Mouse (Mus musculus): Measurements from ENCODE around the gene Vamp8.

Gene Vamp8

DNA sequence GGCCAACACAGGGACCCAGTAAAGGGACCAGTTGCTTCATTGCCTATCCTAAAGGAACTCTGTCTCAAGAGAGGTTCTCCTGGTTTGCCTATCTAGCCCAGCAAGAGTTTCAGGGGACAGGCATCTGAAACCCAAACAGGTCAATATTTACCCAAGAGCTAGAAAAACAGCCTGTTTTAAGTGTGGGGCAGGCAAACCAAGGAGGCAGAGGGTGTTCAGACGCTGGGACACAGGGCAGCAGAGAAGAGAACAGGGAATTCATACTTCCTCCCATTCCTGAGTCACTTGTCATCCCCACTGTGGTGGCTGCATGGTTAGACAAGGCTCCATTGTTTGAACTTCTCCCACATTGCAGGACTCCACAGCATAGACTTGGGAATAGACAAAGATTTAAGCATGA, 18.9 kb downstream of the Vamp8 start:
- no peak for DNase-seq (ENCODE audit: low spot score)

DNA sequence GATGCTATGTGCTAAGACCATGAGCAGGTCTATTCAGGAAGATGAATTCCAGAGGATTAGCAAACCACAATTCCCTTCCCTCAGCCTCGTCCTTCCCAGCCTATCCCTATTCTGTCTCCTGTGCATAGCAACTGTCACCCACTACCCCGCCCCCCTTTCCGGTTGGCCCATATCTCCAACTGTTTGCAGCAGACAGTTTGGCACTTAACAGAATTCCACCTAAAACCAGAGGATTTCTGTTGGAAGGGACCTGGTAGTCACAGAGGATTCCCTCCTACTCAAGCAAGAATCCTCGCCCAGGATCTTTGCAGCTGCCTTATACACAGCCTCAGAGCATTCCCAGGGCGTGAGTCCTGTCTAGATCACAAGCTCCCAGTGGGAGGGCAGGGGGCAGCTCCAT, 19.4 kb downstream of the Vamp8 start:
- DNase-seq (ENCODE audit: low spot score) = no peak

DNA sequence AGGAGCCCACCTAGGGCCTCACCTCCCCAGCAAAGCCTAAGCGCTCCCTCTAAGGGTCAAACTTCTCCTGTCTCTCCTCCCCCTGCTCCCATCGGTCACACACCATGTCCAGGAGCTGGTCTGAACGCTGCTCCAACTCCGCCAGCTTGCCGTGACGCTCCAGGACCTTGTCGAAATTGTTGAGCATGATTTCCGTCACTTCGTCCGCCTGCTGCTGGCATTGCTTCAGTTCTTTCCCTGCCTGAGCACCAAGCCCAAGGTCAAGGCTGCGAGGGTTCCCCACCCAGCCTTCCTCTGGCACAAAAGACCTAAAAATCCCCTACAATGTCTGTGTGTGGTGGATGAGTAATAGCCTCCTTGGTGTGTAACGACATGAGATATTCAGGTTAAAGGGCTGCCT, 20.4 kb downstream of the Vamp8 start:
- no peak for DNase-seq (ENCODE audit: low spot score)

DNA sequence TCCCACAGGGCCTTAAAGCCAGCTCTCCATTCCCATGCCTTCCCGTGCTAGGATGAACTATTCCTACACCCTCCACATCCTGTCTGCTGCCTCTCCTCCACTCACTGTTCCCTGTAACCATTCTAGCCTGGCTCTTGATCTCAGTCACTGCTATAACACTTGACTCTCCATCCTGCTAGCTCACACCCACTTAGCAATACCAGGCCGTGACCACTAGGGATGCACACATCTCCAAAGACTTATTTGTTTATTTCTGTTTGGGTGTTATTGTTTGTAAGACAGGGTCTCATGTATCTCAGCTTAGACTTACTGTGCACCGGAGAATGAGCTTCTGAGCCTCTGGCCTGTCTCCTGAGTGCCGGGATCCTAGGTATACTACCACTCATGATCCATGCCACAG, 20.9 kb downstream of the Vamp8 start:
- DNase-seq (ENCODE audit: low spot score) = no peak

DNA sequence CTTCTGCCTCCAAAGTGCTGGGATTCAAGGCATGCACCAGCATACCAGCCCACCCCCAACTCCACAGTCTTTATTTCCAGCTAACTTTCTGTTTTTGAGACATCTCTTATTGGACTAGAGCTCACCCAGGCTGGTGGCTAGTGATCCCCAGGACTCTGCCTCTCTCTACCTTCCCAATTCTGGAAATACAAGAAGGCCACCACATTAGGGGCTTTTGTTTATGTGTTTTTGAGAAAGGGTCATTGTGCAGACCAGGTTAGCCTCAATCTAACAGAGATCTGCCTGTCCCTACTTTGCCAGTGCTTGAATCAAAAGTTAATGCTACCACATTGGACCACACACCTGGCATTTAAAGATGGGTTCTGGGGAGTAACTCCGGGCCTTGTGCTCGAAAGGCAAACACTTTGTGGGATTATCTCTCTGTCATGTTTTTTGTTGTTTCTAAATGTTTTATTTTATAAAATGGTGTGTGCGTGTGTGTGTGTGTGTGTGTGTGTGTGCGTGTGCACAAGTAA, 23.0 kb downstream of the Vamp8 start:
- no peak for DNase-seq (ENCODE audit: low spot score)

DNA sequence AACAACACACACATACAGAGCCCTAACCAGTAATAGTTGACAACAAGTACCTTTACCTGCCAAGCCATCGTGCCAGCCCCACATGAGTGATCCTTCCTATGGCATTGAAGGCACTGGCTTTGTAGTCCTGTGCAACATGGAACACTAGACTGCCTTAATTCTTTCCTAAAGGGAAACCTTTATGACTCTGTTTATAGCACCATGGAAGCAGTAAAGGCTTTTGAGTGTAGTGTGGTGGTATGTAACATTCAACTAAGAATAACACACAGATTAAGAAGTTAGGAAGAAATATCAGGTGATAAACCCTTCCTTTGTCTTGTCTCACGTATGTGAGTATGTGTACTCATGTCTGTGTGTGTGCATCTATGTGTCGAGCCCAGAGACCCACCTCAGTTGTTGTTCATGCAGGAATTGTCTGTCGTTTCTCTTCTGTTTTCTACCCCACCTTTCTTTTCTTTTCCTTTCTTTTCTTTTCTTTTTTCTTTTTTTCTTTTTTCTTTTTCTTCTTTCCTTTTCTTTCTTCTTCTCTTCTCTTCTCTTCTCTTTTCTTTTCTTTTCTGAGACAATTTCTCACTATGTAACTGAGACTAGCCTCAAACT, 23.6 kb downstream of the Vamp8 start, which contains the start of gene Rnf181:
Gene Rnf181, minus strand, starts transcription at position 113 of the 600 bp plus-strand sequence.
- no peak for DNase-seq (ENCODE audit: low spot score)

DNA sequence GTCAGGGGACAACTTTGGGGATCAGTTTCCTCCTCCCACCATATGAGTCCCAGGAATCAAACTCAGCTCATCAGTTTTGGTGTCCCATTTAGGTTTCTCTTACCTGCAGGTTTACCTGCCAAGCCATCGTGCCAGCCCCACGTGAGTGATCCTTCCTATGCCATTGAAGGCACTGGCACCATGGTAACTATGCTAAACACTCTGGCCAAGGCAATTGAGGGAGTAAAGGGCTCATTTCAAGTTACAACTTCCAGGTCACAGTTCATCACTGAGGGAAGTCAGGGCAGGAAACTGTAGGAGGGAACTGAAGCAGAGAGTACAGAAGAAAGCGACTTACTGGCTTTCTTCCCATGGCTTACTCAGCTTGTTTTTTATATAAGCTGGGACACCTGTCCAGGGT, 24.2 kb downstream of the Vamp8 start:
- no peak for DNase-seq (ENCODE audit: low spot score)

DNA sequence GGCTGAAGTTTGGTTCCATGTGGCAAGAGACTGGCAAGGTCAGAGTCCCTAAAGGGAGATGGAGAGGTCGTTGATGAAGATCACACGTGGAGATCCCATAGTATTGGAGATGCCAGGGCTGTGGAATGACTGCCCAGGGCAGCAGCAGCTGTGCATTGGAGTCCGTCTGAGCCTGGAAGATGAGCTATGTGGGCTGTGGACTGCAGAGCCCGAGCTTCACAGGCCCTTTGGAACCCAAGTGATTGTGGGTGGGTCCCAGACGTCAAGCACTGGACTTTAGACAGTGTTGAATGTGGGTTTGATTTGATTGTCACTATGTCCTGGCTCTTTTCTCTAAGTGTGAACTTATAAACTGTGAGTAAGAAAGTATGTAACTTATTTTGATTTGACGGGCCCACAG, 25.5 kb downstream of the Vamp8 start:
- DNase-seq (ENCODE audit: low spot score) = no peak

DNA sequence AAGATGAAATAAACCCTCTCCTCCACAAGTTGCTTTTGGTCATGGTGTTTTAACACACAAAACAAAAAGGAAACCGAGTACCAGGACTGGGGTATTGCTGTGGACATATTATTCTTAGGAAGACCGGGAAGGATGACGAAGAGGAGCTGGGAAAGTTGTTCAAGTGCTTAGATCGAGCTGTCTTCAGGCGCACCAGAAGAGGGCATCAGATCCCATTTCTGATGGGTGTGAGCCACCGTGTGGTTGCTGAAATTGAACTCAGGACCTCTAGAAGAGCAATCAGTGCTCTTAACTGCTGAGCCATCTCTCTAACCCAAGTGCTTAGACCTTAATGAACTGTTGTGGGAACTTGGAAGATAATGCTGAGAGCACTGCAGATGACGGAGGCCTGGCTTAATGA, 26.5 kb downstream of the Vamp8 start:
- DNase-seq (ENCODE audit: low spot score) = no peak

DNA sequence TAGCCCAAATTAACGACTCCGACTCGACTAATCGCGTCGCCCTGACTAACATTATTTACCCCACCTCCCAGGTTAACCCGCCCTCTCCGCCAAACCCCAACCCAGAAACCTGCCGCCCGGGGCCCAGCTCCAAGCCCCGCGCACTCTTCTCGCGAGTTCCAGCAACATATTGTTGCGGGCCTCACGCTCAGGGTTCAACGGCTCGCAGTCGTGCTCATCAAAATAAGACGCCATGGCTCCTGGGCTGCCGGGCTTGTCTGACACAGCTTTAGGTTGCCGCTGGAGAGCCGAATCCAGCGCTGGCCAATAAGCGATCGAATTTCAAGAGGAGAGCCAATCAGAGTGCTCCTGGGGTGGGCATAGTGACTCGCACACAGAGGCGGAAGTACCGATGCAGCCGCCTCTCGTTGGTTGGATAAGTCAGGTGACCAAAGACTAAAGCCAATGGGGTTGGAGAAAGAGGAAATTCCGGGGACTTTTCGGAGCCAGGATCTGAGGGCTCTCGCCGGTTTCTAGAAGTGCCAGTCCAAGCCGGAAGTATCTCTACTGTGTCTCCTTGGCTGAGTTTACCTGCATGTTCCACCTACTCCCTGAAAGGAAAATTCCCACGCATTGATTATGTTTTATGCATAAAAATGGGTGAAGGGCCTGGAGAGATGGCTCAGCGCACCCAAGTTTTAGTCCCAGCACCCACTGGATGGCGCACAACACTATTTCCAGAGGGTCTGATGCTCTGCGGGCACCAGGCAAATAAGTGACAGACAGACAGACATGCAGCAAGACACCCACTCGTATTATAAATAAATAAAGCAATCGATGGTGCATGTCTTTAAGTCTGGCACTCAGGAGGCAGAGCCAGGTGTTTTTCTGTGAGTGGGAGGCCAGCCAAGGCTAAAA, 28.1 kb downstream of the Vamp8 start:
- DNase-seq (ENCODE audit: low spot score) = peak; percentile 98

DNA sequence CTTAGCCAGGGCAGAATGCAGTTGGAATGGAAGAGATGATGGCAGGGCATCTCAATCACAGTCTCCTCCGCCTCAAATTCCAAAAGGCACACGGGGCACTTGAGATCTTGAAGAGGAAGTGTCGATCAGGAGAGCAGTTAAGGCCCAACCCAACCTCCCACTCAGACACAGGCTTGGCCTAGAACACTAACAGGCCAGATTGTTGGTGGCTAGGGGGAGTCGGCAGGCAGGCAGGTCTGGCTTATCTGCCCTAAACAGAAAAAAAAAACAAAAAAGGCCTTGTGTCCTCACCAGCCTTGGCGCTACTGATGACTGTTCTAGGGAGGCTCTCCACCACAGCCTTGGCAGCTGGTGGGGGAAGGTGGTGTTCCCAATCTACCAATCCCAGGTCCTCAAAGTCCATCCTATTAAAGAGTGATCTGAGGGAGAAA, 29.4 kb downstream of the Vamp8 start:
- DNase-seq (ENCODE audit: low spot score) = no peak

DNA sequence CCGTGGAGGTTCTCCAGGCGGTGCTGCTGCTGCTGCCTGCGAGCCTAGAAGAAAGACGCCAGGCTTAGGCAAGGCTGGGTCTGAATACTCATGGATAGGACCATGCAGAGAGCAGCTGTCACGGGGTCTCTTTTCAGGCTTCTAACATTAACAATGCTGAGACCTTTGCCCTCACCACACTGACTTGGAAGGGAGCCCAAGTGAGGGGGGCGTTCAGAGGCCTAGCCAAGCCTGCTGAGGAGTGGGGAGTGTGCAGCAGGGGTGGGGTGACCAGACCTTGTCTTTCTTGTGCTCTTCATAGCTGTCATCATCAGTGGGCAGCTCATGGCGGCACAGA, 29.9 kb downstream of the Vamp8 start:
- DNase-seq (ENCODE audit: low spot score) = no peak

DNA sequence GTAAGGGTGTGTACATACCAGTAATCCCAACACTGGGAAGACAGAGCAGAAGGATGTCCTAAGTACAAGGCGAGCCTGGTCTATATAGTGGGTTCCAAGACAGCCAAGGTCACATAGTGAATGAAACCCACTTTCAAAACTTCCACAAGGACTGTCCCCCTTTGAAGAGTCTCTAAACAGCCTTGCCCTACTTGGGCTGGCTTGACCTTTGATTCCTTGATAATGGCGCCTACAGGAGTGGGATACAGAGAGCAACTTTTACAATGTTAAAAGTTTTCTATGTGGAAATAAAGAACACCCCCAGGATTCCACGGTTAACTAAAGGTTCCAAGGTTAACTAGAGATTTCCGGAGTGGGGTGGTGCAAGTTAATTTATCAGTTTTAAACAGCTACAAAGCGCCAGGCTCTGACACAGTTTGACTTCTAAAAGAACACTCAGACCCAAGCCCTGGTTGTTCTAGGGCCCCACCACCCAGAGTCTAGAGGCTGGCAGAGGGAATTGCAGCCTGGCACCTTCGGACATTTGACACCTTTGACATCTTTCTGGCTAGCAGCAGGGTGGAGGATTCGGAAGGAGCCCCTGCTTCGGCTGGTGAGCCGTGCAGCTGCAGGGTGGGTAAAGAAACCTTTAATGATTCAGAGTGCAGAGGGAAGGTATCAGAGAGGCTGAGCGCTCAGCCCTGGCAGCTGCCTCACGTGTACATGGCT, 30.5 kb downstream of the Vamp8 start:
- DNase-seq (ENCODE audit: low spot score) = no peak

DNA sequence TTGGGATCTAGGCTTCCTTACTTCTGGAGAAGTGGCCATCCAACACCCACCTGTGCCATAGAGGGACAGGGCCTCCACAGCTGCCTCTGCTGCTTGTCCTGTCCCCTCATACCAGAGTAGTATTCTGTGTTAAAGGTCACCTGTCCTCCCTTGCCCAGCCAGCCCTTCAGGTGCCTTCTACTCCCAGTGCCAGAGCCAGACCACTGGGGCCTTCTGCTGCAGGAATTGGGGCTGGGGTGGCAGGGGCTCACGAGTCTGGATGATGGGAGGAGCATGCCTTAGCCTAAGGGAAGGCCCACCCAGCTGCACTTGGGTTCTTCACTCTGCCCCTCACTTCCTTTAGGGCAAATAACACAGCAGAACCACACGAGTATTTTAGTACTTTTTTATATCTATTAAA, 31.2 kb downstream of the Vamp8 start:
- no peak for DNase-seq (ENCODE audit: low spot score)

DNA sequence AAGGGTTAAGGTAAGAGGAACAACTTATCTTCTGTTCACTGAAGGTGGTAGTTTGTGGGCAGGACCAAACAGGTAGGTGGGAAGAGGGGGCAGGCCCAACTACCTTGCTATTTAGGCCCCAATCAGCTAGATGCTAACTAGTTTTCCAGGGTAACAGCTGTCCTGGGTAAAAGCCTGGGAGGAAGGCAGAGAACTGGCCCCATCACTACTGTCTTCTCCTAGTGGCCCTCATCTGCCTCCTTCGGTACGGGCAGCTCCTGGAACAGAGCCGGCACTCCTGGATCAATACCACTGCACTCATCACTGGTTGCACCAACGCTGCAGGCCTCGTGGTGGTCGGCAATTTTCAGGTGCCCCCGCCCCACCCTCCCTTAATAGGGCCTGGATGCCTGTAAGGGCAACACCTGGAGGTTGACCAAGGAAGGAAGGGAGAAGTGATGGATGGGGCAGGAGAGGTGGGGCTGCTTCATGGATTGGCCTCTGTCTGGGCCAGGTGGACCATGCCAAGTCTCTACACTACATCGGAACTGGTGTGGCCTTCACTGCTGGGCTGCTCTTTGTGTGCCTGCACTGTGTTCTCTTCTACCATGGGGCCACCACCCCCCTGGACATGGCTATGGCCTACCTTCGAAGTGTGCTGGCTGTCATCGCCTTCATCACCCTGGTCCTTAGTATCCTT, 32.3 kb downstream of the Vamp8 start:
- DNase-seq (ENCODE audit: low spot score) = no peak

DNA sequence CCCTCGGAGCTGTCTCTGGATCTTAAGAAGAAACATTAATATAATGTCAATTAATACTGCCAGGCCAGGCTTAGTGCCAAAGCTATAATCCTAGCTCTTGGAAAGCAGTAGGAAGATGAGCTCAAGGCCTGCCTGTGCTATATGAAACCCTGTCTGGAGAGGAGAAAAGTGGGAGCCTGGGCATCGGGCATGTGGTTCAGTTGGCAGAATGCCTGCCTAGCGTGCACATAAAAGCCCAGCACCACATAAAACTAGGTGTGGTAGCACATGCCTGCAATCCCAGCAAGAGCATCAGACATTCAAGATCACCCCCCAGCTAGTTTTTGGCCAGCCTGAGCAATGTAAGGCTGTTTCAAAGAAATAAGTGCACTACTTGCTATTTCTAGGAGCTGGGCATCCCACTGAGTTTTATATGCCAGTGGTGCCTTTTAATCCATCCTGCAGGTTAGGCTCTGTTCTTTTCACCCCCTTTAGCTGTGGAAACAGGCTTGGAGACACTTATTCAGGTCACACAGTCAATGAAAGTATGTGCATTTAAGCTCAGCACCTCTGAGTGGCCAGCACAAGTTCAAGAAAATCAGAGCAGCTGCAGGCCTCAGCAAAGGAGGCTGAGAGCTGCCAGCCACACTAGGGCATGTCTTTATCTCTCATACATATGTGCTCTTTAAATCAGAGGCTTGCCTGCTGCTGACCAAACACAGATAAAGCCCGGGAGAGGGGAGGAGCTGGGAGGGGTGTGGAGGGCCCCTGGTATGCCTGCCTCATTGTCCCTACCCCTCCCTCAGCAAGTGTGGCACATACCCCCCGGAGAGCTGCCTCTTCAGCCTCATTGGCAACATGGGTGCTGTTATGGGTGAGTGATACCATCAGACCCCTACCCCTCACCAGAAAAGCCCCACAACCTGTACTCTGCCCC, 33.1 kb downstream of the Vamp8 start:
- DNase-seq (ENCODE audit: low spot score) = peak; percentile 74

DNA sequence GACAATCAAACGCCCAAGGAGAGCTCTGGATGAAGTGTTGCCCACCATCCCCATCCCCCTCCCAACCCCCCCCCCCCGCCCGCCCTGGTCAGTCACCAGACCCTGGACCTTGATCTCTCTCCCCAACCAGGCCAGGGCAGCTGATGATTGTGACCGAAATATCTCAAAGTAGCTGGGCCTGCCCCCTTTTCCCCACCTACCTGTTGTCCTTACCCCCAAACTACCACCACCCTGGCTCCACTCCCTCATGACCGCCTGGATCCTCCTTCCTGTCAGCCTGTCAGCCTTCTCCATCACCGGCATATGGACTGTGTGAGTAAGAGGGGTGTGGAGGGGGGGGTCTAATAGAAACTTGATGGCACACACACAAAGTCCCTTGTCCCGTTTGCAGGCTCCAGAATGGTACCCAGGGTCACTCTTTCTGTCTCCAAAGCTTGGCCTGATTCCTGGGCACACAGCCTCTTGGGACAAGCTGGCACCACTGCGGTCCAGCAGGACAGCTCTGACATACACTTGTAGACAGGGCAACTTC, 34.4 kb downstream of the Vamp8 start:
- no peak for DNase-seq (ENCODE audit: low spot score)

DNA sequence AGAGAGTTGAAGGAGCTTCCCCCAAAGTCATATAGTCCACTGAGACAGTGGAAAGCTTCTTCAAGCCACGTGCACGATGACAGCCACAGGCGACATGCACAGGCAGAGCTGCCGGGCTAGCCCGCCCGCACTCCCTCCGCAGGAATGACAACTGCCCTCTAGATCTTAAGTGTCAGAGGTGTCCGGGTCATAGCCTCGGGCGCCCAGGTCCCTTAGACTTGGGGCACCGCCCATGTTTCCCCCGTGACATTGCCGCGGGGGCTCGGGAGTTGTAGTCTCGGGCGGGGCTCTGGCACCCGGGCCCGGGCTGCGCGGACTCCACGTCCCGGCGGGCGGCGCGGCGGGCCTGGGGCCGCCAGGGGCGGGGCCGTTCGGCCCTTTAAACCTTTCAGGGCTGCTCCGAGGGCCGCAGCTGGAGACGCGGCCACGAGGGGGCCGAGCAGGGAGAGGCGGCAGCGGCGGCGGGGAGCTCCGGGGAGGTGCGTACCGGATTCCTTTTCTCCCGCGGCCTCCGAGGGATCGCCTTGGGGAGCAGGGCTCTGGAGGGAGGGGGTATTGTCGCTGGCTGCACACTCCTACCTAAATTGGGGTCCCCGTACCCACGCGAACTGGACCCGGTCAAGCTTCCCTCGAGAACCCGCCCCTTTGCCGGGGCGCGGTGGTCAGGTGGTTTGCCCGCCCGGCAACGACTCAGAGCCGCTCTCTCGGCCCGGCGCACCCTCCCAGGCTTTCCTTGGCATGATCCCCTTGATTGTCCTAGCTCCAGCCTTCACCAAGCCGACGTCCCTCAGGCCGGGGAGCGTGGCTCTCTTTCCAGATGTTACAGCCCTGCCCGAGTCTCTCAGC, 35.2 kb downstream of the Vamp8 start, which contains the start of gene Tmem150a:
Gene Tmem150a, plus strand, starts transcription at position 382 of the 846 bp plus-strand sequence.
- DNase-seq (ENCODE audit: low spot score) = no peak

DNA sequence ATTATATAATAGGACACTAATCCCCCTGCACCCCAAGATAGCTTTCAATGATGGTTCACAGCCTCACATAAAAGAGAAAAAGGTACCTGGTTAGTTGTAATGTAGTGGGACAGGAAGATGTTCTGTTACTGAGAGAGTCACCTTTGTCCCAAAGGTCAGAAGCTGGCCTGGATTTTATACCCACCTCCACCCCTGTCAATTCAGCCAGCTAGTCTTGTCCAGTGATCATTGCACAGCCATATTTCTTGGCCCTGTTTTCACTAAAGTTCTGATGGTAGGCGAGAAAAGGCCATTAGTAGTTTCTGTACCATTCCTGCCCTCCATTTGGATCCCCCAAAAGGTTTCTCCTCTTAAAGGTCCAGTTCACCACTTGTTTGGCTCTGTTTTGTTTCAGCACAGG, 36.5 kb downstream of the Vamp8 start:
- DNase-seq (ENCODE audit: low spot score) = no peak
